Mouse (Mus musculus) spleen, adult 2 months (tissue): ENCODE results near the gene Flnc. TPM values are rescaled to one million over a fixed set of nuclear protein-coding genes. Genes with fewer than 3 reads are reported as not detected.
"Not testable (repeated sequence)": the region's sequence is repeated elsewhere in the genome, so short reads cannot be mapped to it uniquely, and the experiment has no call there.

ENCODE experiments used
- DNase-seq, 2 experiments: peaks; one replicate each; pipeline versions ENCODE4 v3.0.0 to v3.0.0-alpha.2; 2012 to 2021; ENCODE audit warnings: low spot score in 2 of 2, low read depth in 1 of 2
- H3K27ac ChIP-seq: fragments of 200-500 bp; 2 replicates; pipeline ENCODE4 v1.5.1; 2012; ENCODE audit warnings: low read length, inconsistent platforms; ENCODE audit not compliant: insufficient read depth
- H3K27me3 ChIP-seq: fragments of 200-500 bp; 2 replicates; pipeline ENCODE4 v1.6.1; 2012; ENCODE audit warnings: mild to moderate bottlenecking, moderate library complexity, low read length, inconsistent platforms; ENCODE audit not compliant: control insufficient read depth, insufficient read depth
- H3K36me3 ChIP-seq: fragments of 200-500 bp; 2 replicates; pipeline ENCODE4 v1.6.1; 2012; ENCODE audit warnings: mild to moderate bottlenecking, low read length, inconsistent platforms; ENCODE audit not compliant: control insufficient read depth, insufficient read depth
- H3K4me1 ChIP-seq: fragments of 200-500 bp; 2 replicates; pipeline ENCODE4 v1.6.1; 2011; ENCODE audit warnings: inconsistent platforms; ENCODE audit not compliant: control insufficient read depth, insufficient read depth, insufficient read length
- H3K4me3 ChIP-seq: fragments of 200-500 bp; 2 replicates; pipeline ENCODE4 v1.5.1; 2011; ENCODE audit warnings: mild to moderate bottlenecking, inconsistent platforms; ENCODE audit not compliant: insufficient read depth, insufficient read length; ENCODE audit errors: extremely low read depth
- CTCF ChIP-seq: fragments of 200-500 bp; IDR thresholded peaks from 2 replicates; pipeline ENCODE4 v1.5.1; 2011; ENCODE audit warnings: mild to moderate bottlenecking, inconsistent platforms; ENCODE audit not compliant: insufficient read depth, insufficient read length, insufficient replicate concordance; ENCODE audit errors: extremely low read depth
- POLR2A ChIP-seq: fragments of 200-500 bp; IDR thresholded peaks from 2 replicates; pipeline ENCODE4 v1.6.1; 2011; ENCODE audit warnings: low read depth, low read length, inconsistent platforms
- WGBS: fragments of 180-500 bp; shearing (Covaris S2); methylation state at CpG from one replicate; pipeline ENCODE4 v1.1.7; 2018; 5-methylcytosine and 5-hydroxymethylcytosine counted together
- polyA plus RNA-seq: library from polyadenylated mRNA; depleted of rRNA; stranded (reverse); fragments of >200 nt; gene quantifications from 2 replicates; pipeline ENCODE4 v1.2.3, GENCODE M21; 2012; rRNA removed

The Flnc gene
- 0.32 and 0.38 TPM in 2 replicates for polyA plus RNA-seq

GRCm38 (mm10) chr6:29433038-29433803, at the start of gene Flnc:
Gene Flnc, plus strand, starts transcription at chr6:29433256.
- 4% methylated on average over 69 of the region's 77 CpGs for WGBS

GRCm38 (mm10) chr6:29388052-29388518, 45.0 kb upstream of the Flnc start, which contains the start of gene Opn1sw:
Gene Opn1sw, minus strand, starts transcription at chr6:29388468.
- H3K4me3 ChIP-seq, result no peak within 1 kb of the TSS
- DNase-seq, result no peak
- H3K27me3 ChIP-seq, result no peaks in the 10 kb centered on the region; the same call in 1 of the 2 replicates
- no peak for TF ChIP-seq CTCF
- no peak for TF ChIP-seq POLR2A
- WGBS, result 24% methylated on average over 12 of the region's 12 CpGs
- no peak within 1 kb of the TSS for H3K27ac ChIP-seq
- H3K4me1 ChIP-seq, result no peaks in the 10 kb centered on the region
- H3K36me3 ChIP-seq, result no peaks in the 10 kb centered on the region

More at GRCm38 (mm10) chr6:29433038-29433803, at the start of gene Flnc:
- DNase-seq, result no peak
- Histone ChIP-seq H3K36me3 (no peaks in the 10 kb centered on the region), H3K27me3 (peaks cover 14% of the 10 kb centered on the region), H3K4me3 (peak within 1 kb of the TSS; percentile 37; the same call in 1 of the 2 replicates), H3K27ac (no peak within 1 kb of the TSS), H3K4me1 (peaks cover 5% of the 10 kb centered on the region)
- TF ChIP-seq CTCF (no peak), POLR2A (no peak)

GRCm38 (mm10) chr6:29388606-29389080, 44.4 kb upstream of the Flnc start:
- Histone ChIP-seq H3K27me3 (peaks cover 1% of the 10 kb centered on the region; the same call in 1 of the 2 replicates), H3K4me3 (no peak overlapping the region), H3K27ac (no peak overlapping the region), H3K4me1 (no peaks in the 10 kb centered on the region), H3K36me3 (no peaks in the 10 kb centered on the region)
- no peak for DNase-seq
- no peak for TF ChIP-seq POLR2A
- TF ChIP-seq CTCF, result no peak
- 12% methylated on average over 11 of the region's 11 CpGs for WGBS

- no peak for DNase-seq
- Histone ChIP-seq H3K36me3 (no peaks in the 10 kb centered on the region), H3K4me1 (no peaks in the 10 kb centered on the region), H3K27ac (no peak overlapping the region), H3K4me3 (no peak overlapping the region), H3K27me3 (peaks cover 1% of the 10 kb centered on the region; the same call in 1 of the 2 replicates)
- 53% methylated on average over 9 of the region's 9 CpGs for WGBS
- TF ChIP-seq POLR2A (no peak), CTCF (no peak)
Measured at GRCm38 (mm10) chr6:29389425-29389824, 43.6 kb upstream of the Flnc start.

- not testable (repeated sequence) for H3K4me3 ChIP-seq, H3K4me1 ChIP-seq, H3K27me3 ChIP-seq, H3K27ac ChIP-seq, H3K36me3 ChIP-seq, DNase-seq
- WGBS, result 77% methylated on average over 1 of the region's 1 CpGs
Measured at GRCm38 (mm10) chr6:29390500-29390899, 42.6 kb upstream of the Flnc start.

GRCm38 (mm10) chr6:29391241-29391640, 41.8 kb upstream of the Flnc start:
- H3K27me3 ChIP-seq, DNase-seq: not testable (repeated sequence)
- 73% methylated on average over 8 of the region's 8 CpGs for WGBS

GRCm38 (mm10) chr6:29391802-29392201, 41.3 kb upstream of the Flnc start:
- H3K27me3 ChIP-seq, result peaks cover 14% of the 10 kb centered on the region

More at GRCm38 (mm10) chr6:29391241-29391640, 41.8 kb upstream of the Flnc start:
- H3K27ac ChIP-seq, H3K36me3 ChIP-seq, H3K4me1 ChIP-seq, H3K4me3 ChIP-seq: not testable (repeated sequence)

More at GRCm38 (mm10) chr6:29391802-29392201, 41.3 kb upstream of the Flnc start:
- no peak overlapping the region for H3K4me3 ChIP-seq
- no peak overlapping the region for H3K27ac ChIP-seq
- DNase-seq, result no peak
- H3K36me3 ChIP-seq, result no peaks in the 10 kb centered on the region
- H3K4me1 ChIP-seq, result peaks cover 3% of the 10 kb centered on the region; the same call in 1 of the 2 replicates
- TF ChIP-seq CTCF (no peak), POLR2A (no peak)
- 71% methylated on average over 4 of the region's 4 CpGs for WGBS
